Mouse (Mus musculus): ENCODE results near the gene Akr1b10. TPM values are rescaled to one million over a fixed set of nuclear protein-coding genes. Genes with fewer than 3 reads are reported as not detected.

Akr1b10 gene
- polyA plus RNA-seq (2014; fragmentation: Illumina TruSeq; extraction: RNeasy Lipid Tissue Mini Kit (QIAGEN cat#74804); ENCODE audit: low read depth, low replicate concordance) = 44.4 TPM

GRCm38 (mm10) chr6:34384110-34384661, at the start of gene Akr1b10:
TSS of gene Akr1b10 (plus strand) at chr6:34384218.

GRCm38 (mm10) chr6:34353658-34354353, 30.2 kb upstream of the Akr1b10 start, which contains the start of gene Akr1b8:
TSS of gene Akr1b8 (plus strand) at chr6:34354119.

GRCm38 (mm10) chr6:34412023-34412422, 28.0 kb downstream of the Akr1b10 start, which contains the start of gene Akr1b7:
TSS of gene Akr1b7 (plus strand) at chr6:34412334.

Other genes starting within 250 kb of the Akr1b10 start
- 52.8 TPM for gene Slc35b4, start 207.1 kb upstream of the Akr1b10 start, polyA plus RNA-seq (2014; fragmentation: Illumina TruSeq; extraction: RNeasy Lipid Tissue Mini Kit (QIAGEN cat#74804); ENCODE audit: low read depth, low replicate concordance)
- gene Akr1b3, start 66.7 kb upstream of the Akr1b10 start, polyA plus RNA-seq (2014; fragmentation: Illumina TruSeq; extraction: RNeasy Lipid Tissue Mini Kit (QIAGEN cat#74804); ENCODE audit: low read depth, low replicate concordance) = 112 TPM
- gene Akr1b8, start 30.1 kb upstream of the Akr1b10 start, polyA plus RNA-seq (2014; fragmentation: Illumina TruSeq; extraction: RNeasy Lipid Tissue Mini Kit (QIAGEN cat#74804); ENCODE audit: low read depth, low replicate concordance) = 14.7 TPM
- 15.4 TPM for gene Akr1b7, start 28.1 kb downstream of the Akr1b10 start, polyA plus RNA-seq (2014; fragmentation: Illumina TruSeq; extraction: RNeasy Lipid Tissue Mini Kit (QIAGEN cat#74804); ENCODE audit: low read depth, low replicate concordance)
- 36.4 TPM for gene Bpgm, start 92.0 kb downstream of the Akr1b10 start, polyA plus RNA-seq (2014; fragmentation: Illumina TruSeq; extraction: RNeasy Lipid Tissue Mini Kit (QIAGEN cat#74804); ENCODE audit: low read depth, low replicate concordance)
- 89.2 TPM for gene Cald1, start 214.3 kb downstream of the Akr1b10 start, polyA plus RNA-seq (2014; fragmentation: Illumina TruSeq; extraction: RNeasy Lipid Tissue Mini Kit (QIAGEN cat#74804); ENCODE audit: low read depth, low replicate concordance)

Measured in adipose tissue, adult 10 weeks (tissue).